Mouse (Mus musculus): ENCODE measurements around the gene Axin2. TPM values are rescaled to one million over a fixed set of nuclear protein-coding genes. Genes with fewer than 3 reads are reported as not detected.

The Axin2 gene
- polyA plus RNA-seq, 1 experiment: 16.5 TPM

DNA sequence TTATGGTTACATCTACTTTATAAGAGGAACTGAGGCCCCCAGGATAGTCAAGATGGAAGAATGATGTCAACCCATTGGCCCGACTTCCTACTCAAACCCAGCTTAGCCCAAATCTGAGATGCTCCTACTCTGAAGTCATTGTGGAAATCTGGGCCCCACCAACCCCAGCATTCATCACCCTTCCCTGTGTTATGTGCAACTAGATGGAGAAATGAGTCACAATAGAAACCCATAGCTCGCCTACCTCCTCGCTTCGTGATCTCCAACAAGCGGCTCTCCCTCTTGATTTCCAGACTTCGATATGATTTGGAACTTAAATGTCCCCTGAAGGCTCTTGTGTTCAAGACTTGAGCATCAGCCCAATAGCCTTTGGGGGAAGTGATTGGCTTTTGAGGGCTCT, 73.3 kb downstream of the Axin2 start:
- Histone ChIP-seq H3K27ac (ENCODE audit: control insufficient read depth, insufficient read depth, low read length) (no peak overlapping the region), H3K4me1 (replicated peaks; ENCODE audit: control insufficient read depth, insufficient read depth, low read length) (no peaks in the 10 kb centered on the region), H3K27me3 (ENCODE audit: control insufficient read depth, insufficient read depth, low read length) (no peaks in the 10 kb centered on the region), H3K36me3 (ENCODE audit: control insufficient read depth, insufficient read depth, low read length) (no peaks in the 10 kb centered on the region), H3K4me3 (ENCODE audit: control insufficient read depth, insufficient read depth, low read length) (no peak overlapping the region)
- 97% methylated on average over 6 of the region's 6 CpGs for WGBS
- TF ChIP-seq POLR2A (IDR thresholded peaks at IDR 0.05; ENCODE audit: control insufficient read depth, extremely low read depth, insufficient read depth, low read length, poor library complexity) (no peak), CTCF (IDR thresholded peaks at IDR 0.05; ENCODE audit: borderline replicate concordance, control insufficient read depth, extremely low read depth, insufficient read depth, low read length, poor library complexity) (no peak)
- no peak for DNase-seq

DNA sequence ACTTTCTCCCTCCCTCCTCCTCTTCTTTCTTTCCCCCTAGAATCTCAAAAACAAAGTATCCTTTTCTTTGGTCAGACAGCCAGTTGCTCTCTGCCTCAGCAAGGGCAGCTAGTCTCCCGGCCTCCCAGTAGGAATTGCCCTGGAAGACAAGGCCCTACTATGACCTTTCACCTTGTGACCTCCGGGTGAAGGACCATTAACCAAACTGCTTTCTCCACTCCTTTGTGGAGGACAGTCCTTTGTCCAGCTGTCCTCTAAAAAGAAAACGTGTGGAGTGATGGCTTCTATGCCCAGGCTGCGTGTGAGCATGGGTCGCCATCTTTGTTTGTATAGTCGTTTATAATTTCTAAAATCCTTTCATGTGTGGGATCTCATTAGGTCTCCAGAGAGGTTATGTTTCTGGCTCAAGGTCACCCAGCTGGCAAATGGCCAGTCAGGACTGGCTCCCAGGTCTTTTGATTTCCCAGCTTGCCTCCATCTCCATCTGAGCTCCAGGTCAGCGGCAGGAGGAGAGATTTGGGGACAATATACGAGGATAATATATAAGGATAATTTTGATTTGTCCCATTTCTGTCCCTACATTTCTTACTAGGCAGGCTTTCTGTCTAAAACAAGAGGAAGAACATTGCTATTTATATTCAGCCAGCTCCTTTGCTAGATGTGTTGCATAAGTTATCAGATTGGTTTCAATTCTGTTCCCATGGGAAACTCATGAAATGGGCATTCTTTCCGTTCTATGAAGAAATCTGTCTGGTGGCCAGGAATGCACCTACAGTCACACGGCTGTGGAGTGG, 75.2 kb downstream of the Axin2 start:
- Histone ChIP-seq H3K4me3 (ENCODE audit: control insufficient read depth, insufficient read depth, low read length) (no peak overlapping the region), H3K36me3 (ENCODE audit: control insufficient read depth, insufficient read depth, low read length) (no peaks in the 10 kb centered on the region), H3K27ac (ENCODE audit: control insufficient read depth, insufficient read depth, low read length) (no peak overlapping the region), H3K27me3 (ENCODE audit: control insufficient read depth, insufficient read depth, low read length) (no peaks in the 10 kb centered on the region), H3K4me1 (replicated peaks; ENCODE audit: control insufficient read depth, insufficient read depth, low read length) (no peaks in the 10 kb centered on the region)
- WGBS: 92% methylated on average over 10 of the region's 10 CpGs
- no peak for DNase-seq
- TF ChIP-seq CTCF (IDR thresholded peaks at IDR 0.05; ENCODE audit: borderline replicate concordance, control insufficient read depth, extremely low read depth, insufficient read depth, low read length, poor library complexity) (no peak), POLR2A (IDR thresholded peaks at IDR 0.05; ENCODE audit: control insufficient read depth, extremely low read depth, insufficient read depth, low read length, poor library complexity) (no peak)

GRCm38 (mm10) chr11:108995990-108996533, 75.9 kb downstream of the Axin2 start:
- 89% methylated on average over 2 of the region's 2 CpGs for WGBS
- Histone ChIP-seq H3K36me3 (ENCODE audit: control insufficient read depth, insufficient read depth, low read length) (no peaks in the 10 kb centered on the region), H3K27me3 (ENCODE audit: control insufficient read depth, insufficient read depth, low read length) (no peaks in the 10 kb centered on the region), H3K4me3 (ENCODE audit: control insufficient read depth, insufficient read depth, low read length) (no peak overlapping the region), H3K27ac (ENCODE audit: control insufficient read depth, insufficient read depth, low read length) (no peak overlapping the region), H3K4me1 (replicated peaks; ENCODE audit: control insufficient read depth, insufficient read depth, low read length) (no peaks in the 10 kb centered on the region)
- TF ChIP-seq CTCF (IDR thresholded peaks at IDR 0.05; ENCODE audit: borderline replicate concordance, control insufficient read depth, extremely low read depth, insufficient read depth, low read length, poor library complexity): no peak
- no peak for TF ChIP-seq POLR2A (IDR thresholded peaks at IDR 0.05; ENCODE audit: control insufficient read depth, extremely low read depth, insufficient read depth, low read length, poor library complexity)
- no peak for DNase-seq

- DNase-seq: no peak
- H3K27me3 ChIP-seq (ENCODE audit: control insufficient read depth, insufficient read depth, low read length): no peaks in the 10 kb centered on the region
- WGBS: 90% methylated on average over 3 of the region's 3 CpGs
- TF ChIP-seq POLR2A (IDR thresholded peaks at IDR 0.05; ENCODE audit: control insufficient read depth, extremely low read depth, insufficient read depth, low read length, poor library complexity): no peak
- TF ChIP-seq CTCF (IDR thresholded peaks at IDR 0.05; ENCODE audit: borderline replicate concordance, control insufficient read depth, extremely low read depth, insufficient read depth, low read length, poor library complexity): no peak
- H3K27ac ChIP-seq (ENCODE audit: control insufficient read depth, insufficient read depth, low read length): no peak overlapping the region
- H3K36me3 ChIP-seq (ENCODE audit: control insufficient read depth, insufficient read depth, low read length): no peaks in the 10 kb centered on the region
- H3K4me3 ChIP-seq (ENCODE audit: control insufficient read depth, insufficient read depth, low read length): no peak overlapping the region
- H3K4me1 ChIP-seq (replicated peaks; ENCODE audit: control insufficient read depth, insufficient read depth, low read length): no peaks in the 10 kb centered on the region
Observed at GRCm38 (mm10) chr11:108997816-108998215, 77.7 kb downstream of the Axin2 start.

Other genes with a start within 250 kb of the Axin2 start
- gene E030025P04Rik, start 224.0 kb downstream of the Axin2 start, polyA plus RNA-seq (2012; rRNA removed): not detected in 2 replicates

Data from thymus, adult 2 months (tissue).